Mouse (Mus musculus) cortical plate, adult 2 months (tissue): Measurements from ENCODE around the gene Ctr9. TPM values are rescaled to one million over a fixed set of nuclear protein-coding genes. Genes with fewer than 3 reads are reported as not detected.
A peak's percentile ranks its signal among the peaks of the same experiment; 100 is the strongest.

Experiments used
- H3K27ac ChIP-seq: fragments of 200-500 bp; 2 replicates; pipeline ENCODE4 v1.5.1; 2012; ENCODE audit warnings: low read length, control low read depth, inconsistent platforms; ENCODE audit not compliant: insufficient read depth
- H3K4me1 ChIP-seq: fragments of 200-500 bp; 2 replicates; pipeline ENCODE4 v1.6.1; 2011; ENCODE audit warnings: low read length; ENCODE audit not compliant: control insufficient read depth, insufficient read depth
- H3K4me3 ChIP-seq: fragments of 200-500 bp; 2 replicates; pipeline ENCODE4 v1.5.1; 2011; ENCODE audit warnings: mild to moderate bottlenecking, low read length, control low read depth; ENCODE audit not compliant: insufficient read depth
- CTCF ChIP-seq: fragments of 200-500 bp; IDR thresholded peaks from 2 replicates; pipeline ENCODE4 v1.5.1; 2011; ENCODE audit warnings: mild to moderate bottlenecking, control low read depth, low read length; ENCODE audit not compliant: insufficient read depth; ENCODE audit errors: extremely low read depth
- POLR2A ChIP-seq: fragments of 200-500 bp; IDR thresholded peaks from 2 replicates; pipeline ENCODE4 v1.6.1; 2011; ENCODE audit warnings: mild to moderate bottlenecking, low read length, control low read depth; ENCODE audit not compliant: insufficient read depth; ENCODE audit errors: extremely low read depth
- polyA plus RNA-seq: library from polyadenylated mRNA; depleted of rRNA; stranded (reverse); fragments of >200 nt; gene quantifications from 2 replicates; pipeline ENCODE4 v1.2.3, GENCODE M21; 2012

The Ctr9 gene
- polyA plus RNA-seq, 1 experiment, result 30.4 TPM

DNA sequence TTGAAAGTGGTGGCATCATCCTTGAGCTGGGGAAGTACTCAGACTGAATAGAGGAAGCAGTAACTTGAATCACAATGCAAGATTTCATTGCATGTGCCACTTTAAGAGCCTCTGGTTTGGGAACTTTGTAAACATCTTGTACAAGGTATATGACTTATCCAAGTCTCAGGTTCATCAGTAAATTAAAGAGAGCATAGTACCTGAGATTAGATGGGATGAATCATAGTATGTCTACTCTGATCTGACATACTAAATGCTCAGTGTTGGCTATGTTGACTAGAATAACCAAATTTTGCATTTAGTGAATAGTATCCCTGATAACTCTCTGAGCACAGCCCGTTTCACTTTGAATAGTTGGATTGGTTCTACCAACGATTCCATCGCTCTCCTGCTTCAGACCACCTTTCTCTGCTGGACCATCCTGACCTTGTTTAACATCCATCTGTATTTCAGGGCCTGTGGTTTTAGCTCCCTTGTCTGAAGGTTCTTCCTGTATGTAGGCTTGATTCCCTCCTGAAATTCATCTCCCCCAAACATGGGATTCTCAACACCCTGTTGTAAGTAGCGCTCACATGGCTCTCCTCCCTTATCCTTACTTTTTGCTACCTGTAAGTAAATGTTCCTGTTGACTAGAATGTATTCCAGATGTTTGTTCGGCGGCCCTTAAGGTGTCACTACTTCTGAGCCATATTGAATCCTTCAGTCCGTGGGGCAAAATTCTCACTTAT is 40.9 kb downstream of the Ctr9 start:
- Histone ChIP-seq H3K4me3 (no peak overlapping the region), H3K27ac (no peak overlapping the region), H3K4me1 (no peaks in the 10 kb centered on the region)
- no peak for TF ChIP-seq CTCF
- 0 out of 2 replicates have a peak, but pooled peaks have one; percentile 23 for TF ChIP-seq POLR2A

DNA sequence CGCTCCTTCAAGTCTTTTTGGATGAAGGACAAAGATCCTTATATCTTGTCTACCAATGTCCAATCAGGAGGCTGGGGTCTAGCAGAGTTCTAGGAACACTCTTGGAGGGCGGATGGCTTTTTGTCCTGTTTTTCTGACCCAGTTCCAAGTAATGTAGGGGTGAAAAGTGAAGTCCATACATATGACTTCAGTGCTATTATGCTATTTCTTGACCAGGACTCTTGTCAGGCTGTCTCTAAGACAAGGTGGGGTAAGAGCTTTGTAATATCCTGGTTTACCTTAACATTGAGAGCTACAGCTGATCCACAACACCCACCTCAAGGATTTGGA is 41.4 kb downstream of the Ctr9 start:
- TF ChIP-seq POLR2A (no peak), CTCF (no peak)
- Histone ChIP-seq H3K27ac (no peak overlapping the region), H3K4me3 (no peak overlapping the region), H3K4me1 (no peaks in the 10 kb centered on the region)

DNA sequence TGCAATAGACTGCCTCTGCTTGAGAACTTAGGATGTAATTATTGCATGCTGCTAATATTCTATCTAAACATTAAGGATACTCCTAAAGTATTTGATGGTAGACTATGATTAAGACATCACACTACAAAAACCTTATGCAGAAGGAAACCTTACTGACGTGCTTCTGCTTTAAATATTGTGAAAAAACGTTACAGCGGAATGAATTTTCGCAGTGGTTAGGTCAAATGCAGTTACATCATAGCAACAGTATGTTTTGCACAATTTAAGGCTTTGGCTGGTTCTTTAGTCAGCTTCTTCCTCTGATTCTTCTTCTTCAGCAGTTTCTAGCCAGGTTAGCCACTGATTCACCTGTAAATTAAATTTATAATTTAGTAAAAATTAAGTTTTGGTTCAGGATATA is 43.7 kb downstream of the Ctr9 start:
- no peak for TF ChIP-seq CTCF
- TF ChIP-seq POLR2A, result no peak
- Histone ChIP-seq H3K27ac (no peak overlapping the region), H3K4me1 (no peaks in the 10 kb centered on the region), H3K4me3 (no peak overlapping the region)

DNA sequence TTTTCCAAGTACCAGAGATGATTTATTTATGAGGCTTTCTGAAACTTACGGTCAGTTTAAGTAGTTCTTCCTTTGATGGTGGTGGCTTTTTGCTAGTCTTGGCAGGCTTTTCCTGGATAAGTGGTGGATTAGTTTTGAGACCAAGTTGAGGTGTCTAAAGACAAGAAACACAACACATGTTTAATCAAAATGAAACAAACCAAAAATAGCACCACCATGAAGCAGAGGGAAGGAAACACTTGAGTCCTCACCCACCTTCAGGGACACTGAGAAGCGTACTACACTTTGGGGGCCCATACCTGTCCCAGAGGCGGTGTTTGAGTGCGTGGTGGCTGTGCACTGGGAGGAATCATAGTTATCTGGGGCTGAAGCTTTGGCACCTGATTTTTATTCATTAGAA is 46.5 kb downstream of the Ctr9 start:
- Histone ChIP-seq H3K27ac (no peak overlapping the region), H3K4me3 (no peak overlapping the region), H3K4me1 (0 out of 2 replicates have a peak, but pooled peaks cover 2% of the 10 kb centered on the region)
- no peak for TF ChIP-seq POLR2A
- no peak for TF ChIP-seq CTCF

DNA sequence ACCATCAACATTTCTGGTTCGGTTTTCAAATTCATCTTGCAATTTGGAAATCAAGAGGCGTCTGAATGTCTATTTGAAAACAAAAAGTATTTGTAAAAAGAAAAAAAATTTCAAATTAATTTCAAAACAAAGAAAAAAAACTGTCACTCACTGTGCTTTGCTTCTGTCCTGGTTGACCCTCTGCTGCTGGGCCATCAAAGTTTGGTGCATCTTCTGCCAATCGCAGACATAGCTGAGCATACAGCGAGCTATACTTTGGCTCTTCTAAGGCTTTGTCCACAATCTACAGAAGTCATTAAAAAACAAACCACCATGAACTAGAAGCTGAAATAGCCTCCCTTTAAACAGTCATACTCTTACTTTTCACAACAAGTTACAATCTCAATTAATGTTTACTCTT is 49.5 kb downstream of the Ctr9 start:
- H3K27ac ChIP-seq, result no peak overlapping the region
- H3K4me3 ChIP-seq, result no peak overlapping the region
- peaks cover 3% of the 10 kb centered on the region; the same call in 1 of the 2 replicates for H3K4me1 ChIP-seq
- TF ChIP-seq CTCF (no peak), POLR2A (no peak)

DNA sequence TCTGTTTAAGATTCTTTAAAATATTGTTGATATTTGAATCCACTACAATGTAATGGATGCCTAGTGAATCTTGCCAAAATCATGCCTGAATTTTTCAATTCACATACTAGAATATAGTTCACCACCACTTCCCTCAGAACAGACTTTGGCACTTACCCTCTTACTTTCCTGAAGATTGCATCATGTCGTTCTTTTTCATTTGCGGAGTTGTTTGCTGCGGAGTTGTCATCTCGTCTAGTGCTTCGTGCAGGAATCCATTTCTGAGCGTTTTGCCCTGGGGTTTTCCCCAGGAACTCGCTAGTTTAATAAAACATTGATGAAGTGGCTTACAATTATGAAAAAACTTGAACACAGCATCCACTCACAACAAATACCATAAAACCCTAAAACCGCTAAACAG is 51.3 kb downstream of the Ctr9 start:
- Histone ChIP-seq H3K27ac (no peak overlapping the region), H3K4me1 (peaks cover 3% of the 10 kb centered on the region; the same call in 1 of the 2 replicates), H3K4me3 (no peak overlapping the region)
- no peak for TF ChIP-seq POLR2A
- TF ChIP-seq CTCF, result no peak

DNA sequence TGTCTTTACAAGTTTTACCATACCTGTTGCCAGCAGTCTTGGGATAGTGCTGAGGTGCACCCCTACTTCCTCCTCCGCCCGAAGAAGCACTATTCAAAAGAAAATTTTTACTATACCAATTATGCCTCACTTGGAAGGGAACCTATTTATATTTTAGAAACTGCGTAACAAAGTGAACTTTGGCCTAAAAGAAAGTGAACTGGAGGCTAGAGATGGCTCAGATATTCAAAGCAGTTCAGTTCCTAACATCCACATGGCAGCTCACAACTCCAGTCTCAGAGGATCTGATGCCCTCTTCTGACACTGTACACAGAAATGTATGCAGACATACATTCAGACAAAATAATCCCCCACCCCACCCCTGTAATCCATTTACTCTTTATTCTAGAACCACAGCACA is 52.1 kb downstream of the Ctr9 start:
- no peak for TF ChIP-seq POLR2A
- TF ChIP-seq CTCF, result no peak
- Histone ChIP-seq H3K4me3 (peak overlapping the region; percentile 6; the same call in 1 of the 2 replicates), H3K4me1 (peaks cover 3% of the 10 kb centered on the region; the same call in 1 of the 2 replicates), H3K27ac (no peak overlapping the region)

DNA sequence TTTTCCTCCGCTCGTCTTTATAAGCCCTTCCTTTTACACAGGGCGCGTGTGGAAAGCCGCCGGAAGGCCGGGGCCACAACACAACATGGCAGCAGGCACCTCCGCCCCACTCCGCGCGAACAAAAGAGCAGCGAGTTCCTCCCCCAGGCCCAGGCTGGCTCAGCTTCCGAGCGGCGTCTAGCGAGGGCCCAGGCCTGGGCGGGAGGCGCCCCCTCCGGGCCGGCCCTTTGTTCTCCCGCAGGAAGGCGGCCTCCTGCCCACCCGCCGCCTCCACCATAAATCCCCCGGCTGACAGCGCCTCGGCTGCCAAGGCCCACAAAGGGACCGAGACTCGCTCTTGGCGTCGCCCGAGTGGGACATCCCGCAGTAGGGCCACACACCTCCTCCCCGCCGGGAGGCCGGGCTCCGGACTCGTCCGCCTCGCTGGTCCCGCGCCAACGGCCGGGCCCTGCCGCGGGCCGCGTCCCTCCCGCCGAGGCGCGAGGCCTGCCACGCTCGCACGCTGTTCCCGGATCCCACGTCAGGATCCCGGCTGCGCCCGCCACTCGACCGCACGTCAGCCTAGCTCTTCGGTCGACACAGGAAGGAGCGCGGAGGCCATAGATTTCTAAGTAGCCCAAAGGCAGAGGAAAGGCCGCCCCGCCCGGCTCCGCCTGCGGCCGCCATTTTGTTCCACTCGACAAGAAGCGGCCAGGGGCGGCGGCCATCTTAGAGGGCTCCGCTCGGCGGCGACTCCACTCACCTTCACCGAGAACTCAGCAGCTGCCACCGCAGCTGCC is 53.5 kb downstream of the Ctr9 start:
- H3K27ac ChIP-seq, result peak overlapping the region; percentile 99
- H3K4me1 ChIP-seq, result peaks cover 3% of the 10 kb centered on the region; the same call in 1 of the 2 replicates
- peak overlapping the region; percentile 89 for H3K4me3 ChIP-seq
- TF ChIP-seq CTCF (no peak), POLR2A (0 out of 2 replicates have a peak, but pooled peaks have one; percentile 15)

DNA sequence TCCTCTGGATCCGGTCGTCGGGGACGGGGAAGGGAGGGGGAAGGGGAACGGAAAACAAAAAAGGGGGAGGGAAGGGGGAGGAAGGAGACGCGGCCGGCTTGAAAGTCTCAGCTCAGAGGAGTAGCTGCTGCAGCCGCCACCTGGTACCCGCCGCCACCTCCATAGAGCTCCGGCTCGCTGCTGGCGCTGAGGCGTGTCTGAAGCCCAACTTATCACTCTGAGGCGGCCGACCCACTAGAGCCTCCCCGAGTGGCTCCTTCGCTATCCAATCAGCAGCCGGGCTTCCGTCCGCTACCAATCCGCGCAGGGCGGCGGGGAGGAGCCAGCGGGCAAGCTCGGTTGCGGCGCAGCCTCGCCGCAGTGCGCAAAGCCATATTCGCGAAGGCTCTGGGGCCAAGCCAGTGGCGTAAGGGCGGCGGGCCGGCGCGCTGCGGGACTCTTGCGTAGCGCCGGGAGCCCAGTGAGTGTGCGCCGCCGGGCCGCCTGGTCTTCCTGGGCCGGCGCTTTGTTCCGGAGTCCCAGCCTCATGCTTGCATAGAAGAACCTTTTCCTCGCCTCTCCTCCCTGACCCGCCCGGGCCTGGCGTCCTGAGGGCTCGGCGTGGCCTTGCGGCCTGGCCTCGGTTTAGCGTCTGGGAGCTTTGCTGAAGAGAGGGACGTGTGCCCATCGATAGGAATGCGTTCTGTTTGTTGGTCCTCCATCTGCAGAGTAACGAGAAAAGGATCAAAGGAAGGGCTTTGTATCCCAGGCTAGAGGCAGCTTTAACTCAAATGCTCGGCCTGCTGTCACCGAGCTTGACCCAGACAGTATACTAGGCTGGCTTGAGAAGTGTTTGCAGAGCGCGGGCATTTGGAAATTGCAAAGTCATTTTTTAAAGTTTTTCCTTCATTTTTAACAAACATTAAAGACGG is 54.3 kb downstream of the Ctr9 start, which contains the start of gene Eif4g2:
Gene Eif4g2 (minus strand): TSS at position 209 of the 911 bp plus-strand sequence.
- TF ChIP-seq POLR2A (peak; percentile 98), CTCF (no peak)
- H3K4me1 ChIP-seq, result peaks cover 3% of the 10 kb centered on the region; the same call in 1 of the 2 replicates

More for the DNA sequence above, 54.3 kb downstream of the Ctr9 start, which contains the start of gene Eif4g2:
- H3K4me3 ChIP-seq, result peak within 1 kb of the TSS; percentile 89
- H3K27ac ChIP-seq, result peak within 1 kb of the TSS; percentile 99
